Mouse (Mus musculus) right cerebral cortex, postnatal 10 days (tissue): Measurements from ENCODE around the gene Olfr1156.

Source experiments
- DNase-seq, 2 experiments: peaks; one replicate each; pipeline ENCODE4 v3.0.0; 2021; ENCODE audit warnings: low spot score in 2 of 2

The Olfr1156 gene

DNA sequence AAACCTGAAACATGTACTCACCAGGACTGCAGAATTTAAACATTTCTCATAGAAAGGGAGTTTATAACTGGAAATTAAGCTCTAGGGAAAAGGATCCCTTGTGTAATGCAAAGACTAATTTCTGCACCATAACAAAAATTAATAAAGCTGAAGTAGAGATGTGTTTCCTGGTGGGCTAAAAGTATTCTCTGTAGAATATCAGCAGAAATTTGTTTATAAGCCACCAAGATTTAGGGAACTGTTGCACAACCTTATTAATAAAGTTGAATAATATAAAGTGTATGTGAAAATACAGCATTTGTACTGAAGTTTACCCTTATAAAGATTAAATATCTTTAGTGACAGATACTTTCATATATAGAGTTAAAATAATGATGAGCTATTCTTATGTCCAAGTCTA is at the start of gene Olfr1156:
TSS of gene Olfr1156 (minus strand) at position 101 of the 400 bp plus-strand sequence.
- DNase-seq, result no peak

DNA sequence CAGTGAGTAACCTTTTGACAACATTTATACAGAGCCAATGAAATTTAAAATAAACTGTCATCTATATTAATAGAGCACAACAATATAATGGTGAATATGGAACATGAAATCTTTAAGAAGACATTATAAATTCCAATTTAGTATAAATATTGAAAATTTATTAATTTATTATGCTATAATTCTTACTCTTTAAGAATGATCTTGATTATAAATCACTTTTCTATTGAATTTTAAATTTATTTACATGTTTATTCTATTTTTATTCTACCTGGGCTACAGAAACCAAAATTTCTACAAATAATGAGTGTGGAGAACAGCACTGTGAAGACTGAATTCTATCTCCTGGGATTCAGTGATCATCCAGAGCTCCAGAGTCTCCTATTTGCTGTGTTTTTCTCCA is 36.9 kb upstream of the Olfr1156 start, which contains the start of gene Olfr1158:
TSS of gene Olfr1158 (plus strand) at position 301 of the 400 bp plus-strand sequence.
- DNase-seq, result no peak

GRCm38 (mm10) chr2:87974563-87974962 is 21.7 kb upstream of the Olfr1156 start, which contains the start of gene Olfr74:
Olfr74 (minus strand) TSS chr2:87974663.
- no peak for DNase-seq

GRCm38 (mm10) chr2:87968199-87968598 is 15.3 kb upstream of the Olfr1156 start, which contains the start of gene Olfr1157:
Olfr1157 (minus strand) TSS chr2:87968299.
- no peak for DNase-seq

GRCm38 (mm10) chr2:87945037-87945436 is 7.9 kb downstream of the Olfr1156 start, which contains the start of gene Olfr1155:
Olfr1155 (minus strand) TSS chr2:87945137.
- no peak for DNase-seq

DNA sequence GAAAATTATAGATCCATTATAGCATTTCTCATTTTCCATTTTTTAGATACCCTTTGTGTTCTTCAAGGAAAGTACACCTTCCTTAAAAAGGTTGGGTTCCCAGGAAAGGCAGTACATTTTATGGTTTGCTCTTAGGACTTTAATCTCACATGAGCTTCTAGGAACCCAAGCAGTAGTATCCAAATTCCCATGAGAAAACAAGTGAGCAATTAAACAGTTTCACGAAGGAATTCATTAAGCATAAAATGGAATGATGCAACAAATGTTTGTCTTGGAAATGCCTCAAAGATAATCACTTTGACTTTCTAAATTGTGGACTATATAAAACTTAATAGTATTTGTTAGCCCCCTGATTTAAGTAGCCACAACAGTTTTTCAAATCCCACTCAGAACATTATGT is 47.8 kb downstream of the Olfr1156 start, which contains the start of gene Olfr1154:
TSS of gene Olfr1154 (minus strand) at position 101 of the 400 bp plus-strand sequence.
- DNase-seq, result no peak
